Mouse (Mus musculus) spleen, adult 2 months (tissue): ENCODE data around the gene Adcy10. TPM values are rescaled to one million over a fixed set of nuclear protein-coding genes. Genes with fewer than 3 reads are reported as not detected.

Source experiments
- DNase-seq, 2 experiments: peaks; one replicate each; pipeline versions ENCODE4 v3.0.0 to v3.0.0-alpha.2; 2012 to 2021; ENCODE audit warnings: low spot score in 2 of 2, low read depth in 1 of 2
- H3K27ac ChIP-seq: fragments of 200-500 bp; 2 replicates; pipeline ENCODE4 v1.5.1; 2012; ENCODE audit warnings: low read length, inconsistent platforms; ENCODE audit not compliant: insufficient read depth
- H3K27me3 ChIP-seq: fragments of 200-500 bp; 2 replicates; pipeline ENCODE4 v1.6.1; 2012; ENCODE audit warnings: mild to moderate bottlenecking, moderate library complexity, low read length, inconsistent platforms; ENCODE audit not compliant: control insufficient read depth, insufficient read depth
- H3K36me3 ChIP-seq: fragments of 200-500 bp; 2 replicates; pipeline ENCODE4 v1.6.1; 2012; ENCODE audit warnings: mild to moderate bottlenecking, low read length, inconsistent platforms; ENCODE audit not compliant: control insufficient read depth, insufficient read depth
- H3K4me1 ChIP-seq: fragments of 200-500 bp; 2 replicates; pipeline ENCODE4 v1.6.1; 2011; ENCODE audit warnings: inconsistent platforms; ENCODE audit not compliant: control insufficient read depth, insufficient read depth, insufficient read length
- H3K4me3 ChIP-seq: fragments of 200-500 bp; 2 replicates; pipeline ENCODE4 v1.5.1; 2011; ENCODE audit warnings: mild to moderate bottlenecking, inconsistent platforms; ENCODE audit not compliant: insufficient read depth, insufficient read length; ENCODE audit errors: extremely low read depth
- CTCF ChIP-seq: fragments of 200-500 bp; IDR thresholded peaks from 2 replicates; pipeline ENCODE4 v1.5.1; 2011; ENCODE audit warnings: mild to moderate bottlenecking, inconsistent platforms; ENCODE audit not compliant: insufficient read depth, insufficient read length, insufficient replicate concordance; ENCODE audit errors: extremely low read depth
- POLR2A ChIP-seq: fragments of 200-500 bp; IDR thresholded peaks from 2 replicates; pipeline ENCODE4 v1.6.1; 2011; ENCODE audit warnings: low read depth, low read length, inconsistent platforms
- WGBS: fragments of 180-500 bp; shearing (Covaris S2); methylation state at CpG from one replicate; pipeline ENCODE4 v1.1.7; 2018; 5-methylcytosine and 5-hydroxymethylcytosine counted together
- polyA plus RNA-seq: library from polyadenylated mRNA; depleted of rRNA; stranded (reverse); fragments of >200 nt; gene quantifications from 2 replicates; pipeline ENCODE4 v1.2.3, GENCODE M21; 2012

The Adcy10 gene
- polyA plus RNA-seq, 1 experiment = 0.06 TPM

GRCm38 (mm10) chr1:165576005-165576404 lies 91.0 kb downstream of the Adcy10 start:
- H3K36me3 ChIP-seq = no peaks in the 10 kb centered on the region
- H3K4me1 ChIP-seq = no peaks in the 10 kb centered on the region
- no peak for TF ChIP-seq CTCF
- TF ChIP-seq POLR2A = no peak
- no peak for DNase-seq
- H3K27me3 ChIP-seq = no peaks in the 10 kb centered on the region
- WGBS = 79% methylated on average over 4 of the region's 4 CpGs
- H3K27ac ChIP-seq = no peak overlapping the region
- no peak overlapping the region for H3K4me3 ChIP-seq

GRCm38 (mm10) chr1:165576459-165577112 lies 91.6 kb downstream of the Adcy10 start:
- TF ChIP-seq CTCF (no peak), POLR2A (no peak)
- Histone ChIP-seq H3K4me3 (no peak overlapping the region), H3K27ac (no peak overlapping the region), H3K4me1 (no peaks in the 10 kb centered on the region), H3K36me3 (no peaks in the 10 kb centered on the region), H3K27me3 (no peaks in the 10 kb centered on the region)
- DNase-seq = no peak
- WGBS = 26% methylated on average over 9 of the region's 9 CpGs

GRCm38 (mm10) chr1:165579332-165579731 lies 94.3 kb downstream of the Adcy10 start:
- Histone ChIP-seq H3K27me3 (no peaks in the 10 kb centered on the region), H3K27ac (no peak overlapping the region), H3K36me3 (no peaks in the 10 kb centered on the region), H3K4me1 (no peaks in the 10 kb centered on the region), H3K4me3 (no peak overlapping the region)
- WGBS = 52% methylated on average over 5 of the region's 5 CpGs
- TF ChIP-seq CTCF (no peak), POLR2A (no peak)
- DNase-seq = no peak

GRCm38 (mm10) chr1:165581255-165581654 lies 96.3 kb downstream of the Adcy10 start:
- 82% methylated on average over 3 of the region's 3 CpGs for WGBS
- no peak for DNase-seq
- H3K27me3 ChIP-seq = no peaks in the 10 kb centered on the region
- H3K36me3 ChIP-seq = no peaks in the 10 kb centered on the region
- H3K4me1 ChIP-seq = no peaks in the 10 kb centered on the region
- TF ChIP-seq CTCF = no peak
- TF ChIP-seq POLR2A = no peak
- no peak overlapping the region for H3K27ac ChIP-seq
- H3K4me3 ChIP-seq = no peak overlapping the region

- Histone ChIP-seq H3K4me1 (no peaks in the 10 kb centered on the region), H3K27me3 (no peaks in the 10 kb centered on the region), H3K36me3 (no peaks in the 10 kb centered on the region), H3K27ac (no peak overlapping the region), H3K4me3 (no peak overlapping the region)
- WGBS = 27% methylated on average over 12 of the region's 12 CpGs
- TF ChIP-seq POLR2A = no peak
- peak; percentile 97 for TF ChIP-seq CTCF
- DNase-seq = peak; percentile 46 to 84
Observed at GRCm38 (mm10) chr1:165583529-165584184, 98.7 kb downstream of the Adcy10 start.

- H3K27ac ChIP-seq = no peak overlapping the region
- H3K4me1 ChIP-seq = no peaks in the 10 kb centered on the region
- WGBS = 83% methylated on average over 14 of the region's 14 CpGs
- DNase-seq = no peak
- H3K36me3 ChIP-seq = no peaks in the 10 kb centered on the region
- no peaks in the 10 kb centered on the region for H3K27me3 ChIP-seq
- H3K4me3 ChIP-seq = no peak overlapping the region
- TF ChIP-seq POLR2A (no peak), CTCF (no peak)
Observed at GRCm38 (mm10) chr1:165585389-165586104, 100.6 kb downstream of the Adcy10 start.
